Mouse (Mus musculus) lung, postnatal 14 days (tissue): Measurements from ENCODE around the gene Adgra3.

Source experiments
- DNase-seq: peaks from one replicate; pipeline ENCODE4 v3.0.0; 2021

The Adgra3 gene

GRCm38 (mm10) chr5:50031288-50031687, 27.5 kb downstream of the Adgra3 start:
- DNase-seq, result no peak

- DNase-seq, result no peak
Observed at GRCm38 (mm10) chr5:50029662-50030061, 29.1 kb downstream of the Adgra3 start.

- DNase-seq, result no peak
Observed at GRCm38 (mm10) chr5:50027561-50027960, 31.2 kb downstream of the Adgra3 start.

GRCm38 (mm10) chr5:50027001-50027400, 31.8 kb downstream of the Adgra3 start:
- DNase-seq, result no peak

GRCm38 (mm10) chr5:50026148-50026547, 32.7 kb downstream of the Adgra3 start:
- DNase-seq, result no peak

GRCm38 (mm10) chr5:50024097-50024496, 34.7 kb downstream of the Adgra3 start:
- no peak for DNase-seq

- no peak for DNase-seq
Observed at GRCm38 (mm10) chr5:50015987-50016587, 42.7 kb downstream of the Adgra3 start.

- no peak for DNase-seq
Observed at GRCm38 (mm10) chr5:50015147-50015697, 43.6 kb downstream of the Adgra3 start.

- DNase-seq, result no peak
Observed at GRCm38 (mm10) chr5:50014658-50015057, 44.1 kb downstream of the Adgra3 start.

GRCm38 (mm10) chr5:50013965-50014364, 44.8 kb downstream of the Adgra3 start:
- DNase-seq, result no peak

GRCm38 (mm10) chr5:50008841-50009240, 50.0 kb downstream of the Adgra3 start:
- no peak for DNase-seq

- DNase-seq, result peak; percentile 28
Observed at GRCm38 (mm10) chr5:50006915-50007658, 51.7 kb downstream of the Adgra3 start.

- peak; percentile 61 for DNase-seq
Observed at GRCm38 (mm10) chr5:50002269-50002668, 56.5 kb downstream of the Adgra3 start.

GRCm38 (mm10) chr5:49999764-50000163, 59.0 kb downstream of the Adgra3 start:
- peak; percentile 23 for DNase-seq

- DNase-seq, result no peak
Observed at GRCm38 (mm10) chr5:49997019-49997418, 61.8 kb downstream of the Adgra3 start.

- DNase-seq, result no peak
Observed at GRCm38 (mm10) chr5:49996457-49996856, 62.3 kb downstream of the Adgra3 start.

- DNase-seq, result peak; percentile 16
Observed at GRCm38 (mm10) chr5:49990737-49991323, 68.0 kb downstream of the Adgra3 start.

- DNase-seq, result no peak
Observed at GRCm38 (mm10) chr5:49988015-49988798, 70.6 kb downstream of the Adgra3 start.

GRCm38 (mm10) chr5:49980727-49981126, 78.1 kb downstream of the Adgra3 start:
- no peak for DNase-seq

- DNase-seq, result no peak
Observed at GRCm38 (mm10) chr5:49979246-49979645, 79.6 kb downstream of the Adgra3 start.

GRCm38 (mm10) chr5:49975971-49976370, 82.8 kb downstream of the Adgra3 start:
- peak; percentile 78 for DNase-seq

- DNase-seq, result no peak
Observed at GRCm38 (mm10) chr5:49974211-49974610, 84.6 kb downstream of the Adgra3 start.

- DNase-seq, result peak; percentile 30
Observed at GRCm38 (mm10) chr5:49969660-49970059, 89.1 kb downstream of the Adgra3 start.
